Mouse (Mus musculus) neural tube, embryonic 13.5 days (tissue): ENCODE measurements around the gene Ube2n. TPM values are rescaled to one million over a fixed set of nuclear protein-coding genes. Genes with fewer than 3 reads are reported as not detected.
A peak's percentile ranks its signal among the peaks of the same experiment; 100 is the strongest.

Experiments
- ATAC-seq: fragments of 200-750 bp; cut with Nextera tagmentation; 2 replicates; pipeline ENCODE4 v1.8.0; 2017; ENCODE audit warnings: low read depth, mild to moderate bottlenecking, moderate TSS enrichment, moderate library complexity
- H3K27ac ChIP-seq: fragments of 300-500 bp; sonication (generic); replicated peaks from 2 replicates; pipeline ENCODE4 v1.5.1; 2015; ENCODE audit warnings: moderate library complexity, mild to moderate bottlenecking, inconsistent platforms
- H3K27me3 ChIP-seq: fragments of 300-500 bp; sonication (generic); 2 replicates; pipeline ENCODE4 v1.6.1; 2015; ENCODE audit warnings: mild to moderate bottlenecking, inconsistent platforms
- H3K36me3 ChIP-seq: fragments of 300-500 bp; sonication (generic); 2 replicates; pipeline ENCODE4 v1.6.1; 2015; ENCODE audit warnings: mild to moderate bottlenecking, inconsistent platforms
- H3K4me1 ChIP-seq: fragments of 300-500 bp; sonication (generic); replicated peaks from 2 replicates; pipeline ENCODE4 v1.6.1; 2015; ENCODE audit warnings: inconsistent platforms
- H3K4me2 ChIP-seq: fragments of 300-500 bp; sonication (generic); 2 replicates; pipeline ENCODE4 v1.6.1; 2015; ENCODE audit warnings: inconsistent platforms, mild to moderate bottlenecking, moderate library complexity
- H3K4me3 ChIP-seq: fragments of 300-500 bp; sonication (generic); 2 replicates; pipeline ENCODE4 v1.5.1; 2015; ENCODE audit warnings: mild to moderate bottlenecking, inconsistent platforms
- H3K9ac ChIP-seq: fragments of 300-500 bp; sonication (generic); 2 replicates; pipeline ENCODE4 v1.6.1; 2015; ENCODE audit warnings: moderate library complexity, mild to moderate bottlenecking, inconsistent platforms
- H3K9me3 ChIP-seq: fragments of 300-500 bp; sonication (generic); 2 replicates; pipeline ENCODE4 v1.6.1; 2016; ENCODE audit warnings: inconsistent platforms
- WGBS: fragments of 180-500 bp; shearing (Covaris S2); methylation state at CpG from one replicate; pipeline ENCODE4 v1.1.7; 2015; 5-methylcytosine and 5-hydroxymethylcytosine counted together
- polyA plus RNA-seq: library from polyadenylated mRNA; unstranded; fragments of >200 nt; fragmentation: Nextera tagmentation; extraction: Ambion mirVana; gene quantifications from 2 replicates; pipeline ENCODE4 v1.2.1, GENCODE M21; 2015

The Ube2n gene
- polyA plus RNA-seq, 1 experiment from 2014 or later: 408 TPM

GRCm38 (mm10) chr10:95562395-95562794 is 47.5 kb downstream of the Ube2n start:
- ATAC-seq: no peak
- Histone ChIP-seq H3K9ac (peak overlapping the region; percentile 97), H3K9me3 (no peaks in the 10 kb centered on the region), H3K36me3 (no peaks in the 10 kb centered on the region), H3K4me2 (peak overlapping the region; percentile 93), H3K4me1 (peaks cover 55% of the 10 kb centered on the region), H3K4me3 (peak overlapping the region; percentile 91), H3K27ac (no peak overlapping the region), H3K27me3 (no peaks in the 10 kb centered on the region)
- 6% methylated on average over 8 of the region's 8 CpGs for WGBS

- Histone ChIP-seq H3K9me3 (no peaks in the 10 kb centered on the region), H3K4me2 (peak overlapping the region; percentile 93), H3K9ac (peak overlapping the region; percentile 97), H3K27me3 (no peaks in the 10 kb centered on the region), H3K4me1 (peaks cover 55% of the 10 kb centered on the region), H3K36me3 (no peaks in the 10 kb centered on the region), H3K4me3 (peak overlapping the region; percentile 91), H3K27ac (peak overlapping the region; percentile 96)
- WGBS: under 1% methylated on average over 65 of the region's 65 CpGs
- peak; percentile 70 for ATAC-seq
Measured at GRCm38 (mm10) chr10:95562859-95563841, 48.2 kb downstream of the Ube2n start.

- peak; percentile 94 for ATAC-seq
- WGBS: 1% methylated on average over 57 of the region's 97 CpGs
Measured at GRCm38 (mm10) chr10:95563851-95564845, 49.2 kb downstream of the Ube2n start, which contains the start of gene Nudt4. TSS of gene Nudt4 (minus strand) at chr10:95564146.

GRCm38 (mm10) chr10:95565156-95565854 is 50.4 kb downstream of the Ube2n start:
- Histone ChIP-seq H3K9ac (no peak overlapping the region), H3K4me2 (peak overlapping the region; percentile 6; the same call in 1 of the 2 replicates), H3K4me3 (no peak overlapping the region), H3K36me3 (no peaks in the 10 kb centered on the region), H3K4me1 (peaks cover 36% of the 10 kb centered on the region), H3K27ac (0 out of 2 replicates have a peak overlapping the region, but pooled peaks have one; percentile 46), H3K9me3 (no peaks in the 10 kb centered on the region), H3K27me3 (no peaks in the 10 kb centered on the region)
- WGBS: 21% methylated on average over 14 of the region's 14 CpGs
- ATAC-seq: no peak

More at GRCm38 (mm10) chr10:95563851-95564845, 49.2 kb downstream of the Ube2n start, which contains the start of gene Nudt4:
- Histone ChIP-seq H3K27ac (peak within 1 kb of the TSS; percentile 96), H3K9me3 (no peaks in the 10 kb centered on the region), H3K36me3 (no peaks in the 10 kb centered on the region), H3K4me3 (peak within 1 kb of the TSS; percentile 91), H3K4me2 (peak within 1 kb of the TSS; percentile 93), H3K9ac (peak within 1 kb of the TSS; percentile 97), H3K4me1 (peaks cover 47% of the 10 kb centered on the region), H3K27me3 (no peaks in the 10 kb centered on the region)

- WGBS: 95% methylated on average over 3 of the region's 3 CpGs
- no peaks in the 10 kb centered on the region for H3K27me3 ChIP-seq
- no peak for ATAC-seq
- H3K4me3 ChIP-seq: no peak overlapping the region
- no peak overlapping the region for H3K4me2 ChIP-seq
- H3K36me3 ChIP-seq: no peaks in the 10 kb centered on the region
- peaks cover 23% of the 10 kb centered on the region for H3K4me1 ChIP-seq
- no peaks in the 10 kb centered on the region for H3K9me3 ChIP-seq
- H3K9ac ChIP-seq: no peak overlapping the region
- no peak overlapping the region for H3K27ac ChIP-seq
Measured at GRCm38 (mm10) chr10:95566786-95567185, 51.8 kb downstream of the Ube2n start.

GRCm38 (mm10) chr10:95567550-95567949 is 52.6 kb downstream of the Ube2n start:
- ATAC-seq: no peak
- Histone ChIP-seq H3K9ac (no peak overlapping the region), H3K4me1 (peaks cover 16% of the 10 kb centered on the region), H3K27ac (no peak overlapping the region), H3K4me2 (no peak overlapping the region), H3K27me3 (no peaks in the 10 kb centered on the region), H3K9me3 (no peaks in the 10 kb centered on the region), H3K4me3 (no peak overlapping the region), H3K36me3 (no peaks in the 10 kb centered on the region)
- WGBS: 64% methylated on average over 5 of the region's 5 CpGs

GRCm38 (mm10) chr10:95568016-95568415 is 53.1 kb downstream of the Ube2n start:
- Histone ChIP-seq H3K4me1 (peaks cover 11% of the 10 kb centered on the region), H3K27me3 (no peaks in the 10 kb centered on the region), H3K4me3 (no peak overlapping the region), H3K9ac (no peak overlapping the region), H3K36me3 (no peaks in the 10 kb centered on the region), H3K4me2 (no peak overlapping the region), H3K9me3 (no peaks in the 10 kb centered on the region), H3K27ac (no peak overlapping the region)
- WGBS: 77% methylated on average over 6 of the region's 6 CpGs
- no peak for ATAC-seq

- H3K9me3 ChIP-seq: no peaks in the 10 kb centered on the region
- H3K36me3 ChIP-seq: no peaks in the 10 kb centered on the region
- H3K9ac ChIP-seq: no peak overlapping the region
- no peak overlapping the region for H3K4me3 ChIP-seq
- no peaks in the 10 kb centered on the region for H3K27me3 ChIP-seq
- no peak overlapping the region for H3K27ac ChIP-seq
- peaks cover 9% of the 10 kb centered on the region for H3K4me1 ChIP-seq
- 78% methylated on average over 2 of the region's 2 CpGs for WGBS
- ATAC-seq: no peak
- H3K4me2 ChIP-seq: no peak overlapping the region
Measured at GRCm38 (mm10) chr10:95569441-95569840, 54.5 kb downstream of the Ube2n start.

- no peaks in the 10 kb centered on the region for H3K27me3 ChIP-seq
- H3K36me3 ChIP-seq: no peaks in the 10 kb centered on the region
- WGBS: 79% methylated on average over 4 of the region's 4 CpGs
- H3K4me1 ChIP-seq: peaks cover 9% of the 10 kb centered on the region
- H3K27ac ChIP-seq: no peak overlapping the region
- no peak overlapping the region for H3K4me3 ChIP-seq
- no peaks in the 10 kb centered on the region for H3K9me3 ChIP-seq
- no peak for ATAC-seq
- no peak overlapping the region for H3K4me2 ChIP-seq
- no peak overlapping the region for H3K9ac ChIP-seq
Measured at GRCm38 (mm10) chr10:95574994-95575393, 60.0 kb downstream of the Ube2n start.

GRCm38 (mm10) chr10:95575839-95576380 is 61.0 kb downstream of the Ube2n start:
- no peaks in the 10 kb centered on the region for H3K27me3 ChIP-seq
- no peak overlapping the region for H3K4me3 ChIP-seq
- 72% methylated on average over 10 of the region's 10 CpGs for WGBS
- no peak overlapping the region for H3K4me2 ChIP-seq
- ATAC-seq: no peak
- peaks cover 9% of the 10 kb centered on the region for H3K4me1 ChIP-seq
- H3K36me3 ChIP-seq: no peaks in the 10 kb centered on the region
- H3K9me3 ChIP-seq: no peaks in the 10 kb centered on the region
- H3K9ac ChIP-seq: no peak overlapping the region
- H3K27ac ChIP-seq: no peak overlapping the region
